Mouse (Mus musculus) left cerebral cortex, postnatal 36 days (tissue): ENCODE measurements at regions not wholly inside any gene's neighbourhood (a gene's known extent, or its start where the extent isn't known, plus 50 kb on each side); places are given as distances from the start of the nearest gene placed in this dataset.

Source experiments
- DNase-seq, 2 experiments: peaks; one replicate each; pipeline ENCODE4 v3.0.0; 2021 to 2022; ENCODE audit warnings: low spot score in 2 of 2, mixed read lengths in 1 of 2
- intact Hi-C: fragments of 180-260 bp; cut with DNase I; formaldehyde crosslinking; loops from one replicate; pipeline ENCODE4 v1.15.1; 2025

DNA sequence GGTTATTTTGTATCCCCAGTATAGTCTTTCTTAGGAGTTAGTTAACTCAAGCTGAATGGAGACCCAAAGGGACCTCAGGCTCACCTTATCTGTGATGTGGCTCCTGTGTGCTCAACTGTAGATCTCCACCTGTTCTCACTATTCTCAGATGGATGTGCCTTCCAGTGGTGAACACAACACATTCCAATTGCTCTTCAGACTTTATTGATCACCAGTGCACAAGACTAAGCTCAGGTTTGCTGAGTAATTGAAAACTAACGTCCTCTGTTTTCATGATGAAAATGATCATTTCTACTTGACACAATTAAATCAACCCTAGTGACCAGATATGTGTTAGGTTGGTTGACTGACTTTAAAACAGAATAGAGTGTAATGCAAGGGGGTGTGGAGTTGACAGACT, 495.4 kb upstream of the Mon1b start:
- intact Hi-C loops: no loop called here
- DNase-seq: no peak

DNA sequence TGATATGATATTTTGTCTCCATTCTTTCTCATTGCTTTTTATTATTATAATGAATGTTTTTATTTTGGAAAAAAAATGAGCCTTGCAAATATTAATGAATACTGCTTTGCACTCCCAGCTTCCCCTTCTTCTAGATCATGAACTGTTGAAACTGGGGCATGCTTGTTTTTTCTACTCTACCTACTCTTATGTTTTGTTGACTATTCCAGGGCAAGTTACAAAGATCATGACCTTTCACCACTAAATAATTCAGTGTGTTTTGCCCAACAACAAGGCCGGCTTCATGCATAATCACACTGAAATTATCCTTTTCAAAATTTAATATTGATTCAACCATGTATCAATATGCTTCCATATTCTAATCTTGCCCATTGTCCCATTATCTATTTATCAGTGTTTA, 494.3 kb upstream of the Mon1b start:
- DNase-seq: no peak
- intact Hi-C loops: no loop called here

DNA sequence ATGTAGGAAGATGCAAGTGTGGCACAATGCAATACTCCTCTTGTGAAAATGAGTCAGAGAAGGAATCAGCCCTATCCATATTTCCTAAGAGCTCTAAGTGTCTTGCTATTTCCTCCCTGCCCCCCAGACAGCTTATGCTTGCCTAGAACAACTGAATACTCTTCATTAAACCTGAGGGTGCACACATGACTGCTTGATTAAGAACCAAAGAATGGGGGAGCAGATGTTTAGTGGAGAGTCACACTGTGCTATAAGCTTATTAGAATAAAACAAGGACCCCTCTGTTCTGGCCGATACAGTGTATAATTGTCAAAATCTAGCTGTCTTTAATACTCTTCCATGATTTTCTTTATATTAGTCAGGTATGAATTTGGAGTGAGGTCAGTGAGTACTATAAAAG, 458.8 kb upstream of the Mon1b start:
- DNase-seq: no peak
- intact Hi-C loops: no loop called here

DNA sequence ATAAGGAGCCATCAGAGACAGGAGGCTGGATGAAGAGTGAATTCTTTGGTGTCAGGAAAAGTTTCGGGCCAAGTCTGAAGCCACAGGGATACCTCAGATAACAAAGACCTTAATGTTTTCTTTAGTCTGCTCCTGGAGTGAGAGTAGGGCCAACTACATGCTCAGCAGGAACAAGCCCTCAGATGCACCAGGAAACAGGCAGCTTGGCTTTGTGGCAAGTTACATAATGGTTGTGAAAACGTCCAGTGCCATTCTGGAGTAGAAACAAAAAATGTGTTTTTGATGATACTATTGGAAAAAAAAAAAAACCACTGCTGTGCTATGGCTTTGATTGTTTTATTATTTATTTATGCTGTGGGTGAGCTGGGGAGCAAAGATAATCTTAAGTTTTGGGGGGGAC, 452.2 kb upstream of the Mon1b start:
- DNase-seq: no peak
- intact Hi-C loops: no loop called here

DNA sequence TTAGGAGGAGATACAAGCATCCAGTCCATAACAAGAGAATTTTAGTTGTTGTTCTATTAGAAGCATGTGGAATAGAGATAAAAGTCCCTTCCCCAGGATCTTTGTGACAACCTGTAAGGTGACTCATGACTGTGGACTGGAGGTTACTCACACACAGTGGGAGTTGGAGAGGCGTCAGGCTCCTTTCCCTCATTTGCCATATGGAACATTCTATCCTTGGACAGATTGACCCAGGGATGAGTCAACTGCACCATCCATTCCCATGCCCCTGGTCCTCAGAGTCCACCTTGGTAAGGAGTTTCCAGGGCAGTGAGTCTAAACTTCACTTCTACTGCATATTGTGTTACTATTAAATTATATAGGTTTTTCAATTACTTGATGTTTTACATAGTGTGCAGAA, 444.9 kb upstream of the Mon1b start:
- DNase-seq: no peak
- intact Hi-C loops: no loop called here

DNA sequence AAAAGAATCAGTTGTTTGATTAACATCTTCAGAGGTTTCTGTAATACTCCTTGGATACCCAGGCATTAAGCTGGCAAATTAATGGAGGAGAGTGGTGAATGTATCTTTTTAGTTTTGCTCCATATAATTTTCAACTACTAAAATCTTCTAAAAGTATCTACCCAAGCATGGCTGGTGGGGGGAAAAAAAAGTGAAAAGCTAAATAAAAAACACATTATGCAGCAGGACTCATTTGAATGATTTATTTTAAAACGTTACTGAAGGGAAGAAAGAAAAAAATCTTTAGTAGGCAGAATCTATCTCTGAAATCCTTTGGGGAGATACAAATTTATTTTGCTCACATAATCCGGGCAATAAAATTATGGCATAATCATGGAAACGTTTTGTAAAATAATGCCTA, 443.9 kb upstream of the Mon1b start:
- DNase-seq: no peak
- intact Hi-C loops: no loop called here
